In genomic region chr4:148075259-148075658, GRCm38 (mm10) we compare ENCODE assay signal across 9 mouse cellular contexts. TPM values are rescaled to one million over a fixed set of nuclear protein-coding genes. Genes with fewer than 3 reads are reported as not detected.
DNase-seq lines count a peak whose midpoint lies in the region; ATAC-seq and TF ChIP-seq lines count a peak whose summit lies in the region.
"Had no signal": no experiment of that assay in that cellular context is flagged by ENCODE, and none has a peak within 500 bp of the region (broad histone marks: within the 10 kb centered on the region; RNA-seq: fewer than 3 reads in every experiment).

No protein-coding gene starts in this region.

- no peaks in the 10 kb centered on the region for H3K27me3 ChIP-seq in embryonic facial prominence, embryonic 14.5 days (replicated peaks; ENCODE audit: control insufficient read depth, insufficient read depth, low read length)
- H3K27me3 ChIP-seq in heart, embryonic 10.5 days (ENCODE audit: insufficient read depth, poor library complexity, severe bottlenecking): peaks cover 4% of the 10 kb centered on the region; the same call in 1 of the 2 replicates
- H3K27me3 ChIP-seq in limb, embryonic 14.5 days (ENCODE audit: control insufficient read depth, insufficient read depth, low read length): no peaks in the 10 kb centered on the region
- H3K27me3 ChIP-seq in midbrain, embryonic 13.5 days: no peaks in the 10 kb centered on the region

- H3K9me3 ChIP-seq in embryonic facial prominence, embryonic 14.5 days (ENCODE audit: control insufficient read depth, low read length): no peaks in the 10 kb centered on the region
- H3K9me3 ChIP-seq in heart, embryonic 10.5 days: no peaks in the 10 kb centered on the region
- H3K9me3 ChIP-seq in limb, embryonic 14.5 days (ENCODE audit: control insufficient read depth, low read length): no peaks in the 10 kb centered on the region
- no peaks in the 10 kb centered on the region for H3K9me3 ChIP-seq in midbrain, embryonic 13.5 days

- TF ChIP-seq POLR2A in limb, embryonic 14.5 days (IDR thresholded peaks at IDR 0.05; ENCODE audit: borderline replicate concordance, extremely low read depth, insufficient read depth, insufficient read length): no peak

- peak; percentile 53 for DNase-seq in cerebellum, adult 11-12 months
- DNase-seq in cerebellum, adult 11 months: no peak
- peak; percentile 79 for DNase-seq in embryonic facial prominence, embryonic 14.5 days (ENCODE audit: low spot score)
- DNase-seq in heart, embryonic 10.5 days (ENCODE audit: low spot score): no peak
- peak; percentile 57 to 75 for DNase-seq in kidney, adult 8-10 months
- DNase-seq in limb, embryonic 14.5 days (ENCODE audit: low spot score): peak; percentile 72
- DNase-seq in spleen, adult 12 weeks (ENCODE audit: low spot score): peak; percentile 48

- H3K27ac ChIP-seq in embryonic facial prominence, embryonic 14.5 days (replicated peaks; ENCODE audit: low read depth, low read length): no peak overlapping the region
- peak overlapping the region; percentile 42 for H3K27ac ChIP-seq in heart, embryonic 10.5 days
- no peak overlapping the region for H3K27ac ChIP-seq in limb, embryonic 14.5 days (replicated peaks; ENCODE audit: low read depth, low read length)
- no peak overlapping the region for H3K27ac ChIP-seq in midbrain, embryonic 13.5 days

- no peaks in the 10 kb centered on the region for H3K4me1 ChIP-seq in embryonic facial prominence, embryonic 14.5 days (ENCODE audit: control insufficient read depth, insufficient read depth, low read length)
- H3K4me1 ChIP-seq in heart, embryonic 10.5 days: peaks cover 15% of the 10 kb centered on the region
- peaks cover 4% of the 10 kb centered on the region; the same call in 1 of the 2 replicates for H3K4me1 ChIP-seq in limb, embryonic 14.5 days (ENCODE audit: control insufficient read depth, insufficient read depth, low read length)
- H3K4me1 ChIP-seq in midbrain, embryonic 13.5 days (replicated peaks): 0 out of 2 replicates have a peak, but pooled peaks cover 3% of the 10 kb centered on the region

- H3K36me3 ChIP-seq in embryonic facial prominence, embryonic 14.5 days (ENCODE audit: control insufficient read depth, insufficient read depth, low read length): no peaks in the 10 kb centered on the region; the same call in 1 of the 2 replicates
- peaks cover 11% of the 10 kb centered on the region for H3K36me3 ChIP-seq in heart, embryonic 10.5 days
- H3K36me3 ChIP-seq in limb, embryonic 14.5 days (ENCODE audit: control insufficient read depth, insufficient read depth, low read length): 0 out of 2 replicates have a peak, but pooled peaks cover 6% of the 10 kb centered on the region
- no peaks in the 10 kb centered on the region for H3K36me3 ChIP-seq in midbrain, embryonic 13.5 days

- peak overlapping the region; percentile 59 for H3K4me2 ChIP-seq in embryonic facial prominence, embryonic 14.5 days (ENCODE audit: low read depth, low read length)
- H3K4me2 ChIP-seq in limb, embryonic 14.5 days (replicated peaks; ENCODE audit: low read depth, low read length, severe bottlenecking): peak overlapping the region; percentile 48
- H3K4me2 ChIP-seq in midbrain, embryonic 13.5 days (replicated peaks): peak overlapping the region; percentile 50

- ATAC-seq in embryonic facial prominence, embryonic 14.5 days (ENCODE audit: low read depth): no peak
- ATAC-seq in limb, embryonic 14.5 days (ENCODE audit: low FRiP score, low read depth): no peak
- peak; percentile 22; the same call in 1 of the 2 replicates for ATAC-seq in midbrain, embryonic 13.5 days

- WGBS in embryonic facial prominence, embryonic 14.5 days: 53% methylated on average over 20 of the region's 21 CpGs
- 38% methylated on average over 21 of the region's 21 CpGs for WGBS in heart, embryonic 10.5 days
- WGBS in limb, embryonic 14.5 days: 32% methylated on average over 21 of the region's 21 CpGs
- 30% methylated on average over 21 of the region's 21 CpGs for WGBS in midbrain, embryonic 13.5 days

- peak overlapping the region; percentile 32 for H3K4me3 ChIP-seq in embryonic facial prominence, embryonic 14.5 days (ENCODE audit: low read depth, low read length)
- H3K4me3 ChIP-seq in heart, embryonic 10.5 days: peak overlapping the region; percentile 48
- H3K4me3 ChIP-seq in limb, embryonic 14.5 days (replicated peaks; ENCODE audit: low read length): peak overlapping the region; percentile 27
- peak overlapping the region; percentile 22 for H3K4me3 ChIP-seq in midbrain, embryonic 13.5 days (replicated peaks)
- H3K4me3 ChIP-seq: myocyte had no signal

- peak overlapping the region; percentile 51 for H3K9ac ChIP-seq in embryonic facial prominence, embryonic 14.5 days (ENCODE audit: low read depth, low read length)
- H3K9ac ChIP-seq in limb, embryonic 14.5 days (ENCODE audit: low read depth, low read length, severe bottlenecking): peak overlapping the region; percentile 46
- no peak overlapping the region for H3K9ac ChIP-seq in midbrain, embryonic 13.5 days (replicated peaks)

RNA-seq across cellular contexts. Expression of gene Agtrap, which starts 12.6 kb away (rescaled TPM):
- polyA plus RNA-seq in embryonic facial prominence, embryonic 14.5 days (2014; fragmentation: Nextera tagmentation; extraction: Ambion mirVana): 15.9 and 16.2 TPM in 2 replicates
- polyA plus RNA-seq in heart, embryonic 10.5 days (2016; fragmentation: Nextera tagmentation; extraction: Ambion mirVana): 20.8 and 25.5 TPM in 2 replicates
- polyA plus RNA-seq in limb, embryonic 14.5 days (2012; rRNA removed): 11.0 and 14.6 TPM in 2 replicates
- 17.6 and 20.1 TPM in 2 replicates for polyA plus RNA-seq in limb, embryonic 14.5 days (2014; fragmentation: Nextera tagmentation; extraction: Ambion mirVana)
- 5.4 and 7.9 TPM in 2 replicates for polyA plus RNA-seq in midbrain, embryonic 13.5 days (2015; fragmentation: Nextera tagmentation; extraction: Ambion mirVana)

RNA-seq across cellular contexts. Expression of gene Mthfr, which starts 36.4 kb away (rescaled TPM):
- polyA plus RNA-seq in embryonic facial prominence, embryonic 14.5 days (2014; fragmentation: Nextera tagmentation; extraction: Ambion mirVana): 20.3 and 21.4 TPM in 2 replicates
- polyA plus RNA-seq in heart, embryonic 10.5 days (2016; fragmentation: Nextera tagmentation; extraction: Ambion mirVana): 13.5 and 15.6 TPM in 2 replicates
- 37.4 and 44.8 TPM in 2 replicates for polyA plus RNA-seq in limb, embryonic 14.5 days (2012; rRNA removed)
- polyA plus RNA-seq in limb, embryonic 14.5 days (2014; fragmentation: Nextera tagmentation; extraction: Ambion mirVana): 18.9 and 21.0 TPM in 2 replicates
- 26.6 and 28.4 TPM in 2 replicates for polyA plus RNA-seq in midbrain, embryonic 13.5 days (2015; fragmentation: Nextera tagmentation; extraction: Ambion mirVana)

RNA-seq across cellular contexts. Expression of gene Clcn6, which starts 36.6 kb away (rescaled TPM):
- 7.4 and 7.8 TPM in 2 replicates for polyA plus RNA-seq in embryonic facial prominence, embryonic 14.5 days (2014; fragmentation: Nextera tagmentation; extraction: Ambion mirVana)
- 8.0 and 8.4 TPM in 2 replicates for polyA plus RNA-seq in heart, embryonic 10.5 days (2016; fragmentation: Nextera tagmentation; extraction: Ambion mirVana)
- 22.5 and 28.1 TPM in 2 replicates for polyA plus RNA-seq in limb, embryonic 14.5 days (2012; rRNA removed)
- 5.2 and 6.9 TPM in 2 replicates for polyA plus RNA-seq in limb, embryonic 14.5 days (2014; fragmentation: Nextera tagmentation; extraction: Ambion mirVana)
- 33.9 and 35.3 TPM in 2 replicates for polyA plus RNA-seq in midbrain, embryonic 13.5 days (2015; fragmentation: Nextera tagmentation; extraction: Ambion mirVana)

RNA-seq across cellular contexts. Expression of gene Mad2l2, which starts 54.9 kb away (rescaled TPM):
- 51.1 and 59.8 TPM in 2 replicates for polyA plus RNA-seq in embryonic facial prominence, embryonic 14.5 days (2014; fragmentation: Nextera tagmentation; extraction: Ambion mirVana)
- 43.3 and 51.9 TPM in 2 replicates for polyA plus RNA-seq in heart, embryonic 10.5 days (2016; fragmentation: Nextera tagmentation; extraction: Ambion mirVana)
- 55.9 and 56.9 TPM in 2 replicates for polyA plus RNA-seq in limb, embryonic 14.5 days (2012; rRNA removed)
- 66.0 and 77.8 TPM in 2 replicates for polyA plus RNA-seq in limb, embryonic 14.5 days (2014; fragmentation: Nextera tagmentation; extraction: Ambion mirVana)
- 105 and 106 TPM in 2 replicates for polyA plus RNA-seq in midbrain, embryonic 13.5 days (2015; fragmentation: Nextera tagmentation; extraction: Ambion mirVana)

RNA-seq across cellular contexts. Expression of gene Draxin, which starts 55.2 kb away (rescaled TPM):
- polyA plus RNA-seq in embryonic facial prominence, embryonic 14.5 days (2014; fragmentation: Nextera tagmentation; extraction: Ambion mirVana): 0.56 and 0.67 TPM in 2 replicates
- polyA plus RNA-seq in heart, embryonic 10.5 days (2016; fragmentation: Nextera tagmentation; extraction: Ambion mirVana): 0.12 and 0.48 TPM in 2 replicates
- 1.5 and 1.7 TPM in 2 replicates for polyA plus RNA-seq in limb, embryonic 14.5 days (2012; rRNA removed)
- 0.45 and 0.50 TPM in 2 replicates for polyA plus RNA-seq in limb, embryonic 14.5 days (2014; fragmentation: Nextera tagmentation; extraction: Ambion mirVana)
- polyA plus RNA-seq in midbrain, embryonic 13.5 days (2015; fragmentation: Nextera tagmentation; extraction: Ambion mirVana): 14.6 and 20.4 TPM in 2 replicates

Comparison
In these comparisons a context has a peak if more than half of its experiments do, and no peak if none do; other contexts are left out.
1. DNase-seq: peak in cerebellum, adult 11-12 months (single experiment), embryonic facial prominence, embryonic 14.5 days (single experiment), kidney, adult 8-10 months (2 of 2), limb, embryonic 14.5 days (single experiment) and spleen, adult 12 weeks (single experiment); none in cerebellum, adult 11 months (single experiment) and heart, embryonic 10.5 days (single experiment).
2. Peak in every context shown above with its lines, with median percentiles within 50 percentile points of each other: H3K4me2 ChIP-seq and H3K4me3 ChIP-seq.